Mouse (Mus musculus): Measurements from ENCODE around the gene Hoxa1. TPM values are rescaled to one million over a fixed set of nuclear protein-coding genes. Genes with fewer than 3 reads are reported as not detected.

Gene Hoxa1
- polyA plus RNA-seq, 1 experiment: not detected

GRCm38 (mm10) chr6:52202362-52203120 is 44.4 kb upstream of the Hoxa1 start:
- Histone ChIP-seq H3K4me3 (replicated peaks) (no peak overlapping the region), H3K27me3 (ENCODE audit: control insufficient read depth) (peaks cover 99% of the 10 kb centered on the region)
- TF ChIP-seq GATA1 (IDR thresholded peaks at IDR 0.05; ENCODE audit: low read length): no peak
- TF ChIP-seq TAL1 (IDR thresholded peaks at IDR 0.05; ENCODE audit: low read length): no peak

GRCm38 (mm10) chr6:52201269-52201668 is 43.2 kb upstream of the Hoxa1 start:
- Histone ChIP-seq H3K4me3 (replicated peaks) (no peak overlapping the region), H3K9me3 (ENCODE audit: control insufficient read depth, low read length) (no peaks in the 10 kb centered on the region), H3K27me3 (ENCODE audit: control insufficient read depth) (peaks cover 99% of the 10 kb centered on the region), H3K36me3 (ENCODE audit: control insufficient read depth) (no peaks in the 10 kb centered on the region), H3K4me1 (ENCODE audit: control insufficient read depth) (no peaks in the 10 kb centered on the region)
- TF ChIP-seq GATA1 (IDR thresholded peaks at IDR 0.05; ENCODE audit: low read length) (no peak), TAL1 (IDR thresholded peaks at IDR 0.05; ENCODE audit: low read length) (no peak)

More at GRCm38 (mm10) chr6:52202362-52203120, 44.4 kb upstream of the Hoxa1 start:
- Histone ChIP-seq H3K4me1 (ENCODE audit: control insufficient read depth) (no peaks in the 10 kb centered on the region), H3K9me3 (ENCODE audit: control insufficient read depth, low read length) (no peaks in the 10 kb centered on the region), H3K36me3 (ENCODE audit: control insufficient read depth) (no peaks in the 10 kb centered on the region)

- Histone ChIP-seq H3K36me3 (ENCODE audit: control insufficient read depth) (no peaks in the 10 kb centered on the region), H3K4me3 (replicated peaks) (no peak overlapping the region), H3K27me3 (ENCODE audit: control insufficient read depth) (peaks cover 99% of the 10 kb centered on the region), H3K4me1 (ENCODE audit: control insufficient read depth) (no peaks in the 10 kb centered on the region), H3K9me3 (ENCODE audit: control insufficient read depth, low read length) (no peaks in the 10 kb centered on the region)
- TF ChIP-seq TAL1 (IDR thresholded peaks at IDR 0.05; ENCODE audit: low read length) (no peak), GATA1 (IDR thresholded peaks at IDR 0.05; ENCODE audit: low read length) (no peak)
Observed at GRCm38 (mm10) chr6:52200751-52201250, 42.7 kb upstream of the Hoxa1 start.

- H3K27me3 ChIP-seq (ENCODE audit: control insufficient read depth): peaks cover 99% of the 10 kb centered on the region
- TF ChIP-seq TAL1 (IDR thresholded peaks at IDR 0.05; ENCODE audit: low read length) (no peak), GATA1 (IDR thresholded peaks at IDR 0.05; ENCODE audit: low read length) (no peak)
- no peaks in the 10 kb centered on the region for H3K4me1 ChIP-seq (ENCODE audit: control insufficient read depth)
- no peaks in the 10 kb centered on the region for H3K9me3 ChIP-seq (ENCODE audit: control insufficient read depth, low read length)
- no peak overlapping the region for H3K4me3 ChIP-seq (replicated peaks)
- no peaks in the 10 kb centered on the region for H3K36me3 ChIP-seq (ENCODE audit: control insufficient read depth)
Observed at GRCm38 (mm10) chr6:52200073-52200750, 42.1 kb upstream of the Hoxa1 start.

- peaks cover 99% of the 10 kb centered on the region for H3K27me3 ChIP-seq (ENCODE audit: control insufficient read depth)
Observed at GRCm38 (mm10) chr6:52197271-52197670, 39.2 kb upstream of the Hoxa1 start.

GRCm38 (mm10) chr6:52196811-52197210 is 38.7 kb upstream of the Hoxa1 start:
- Histone ChIP-seq H3K27me3 (ENCODE audit: control insufficient read depth) (peaks cover 99% of the 10 kb centered on the region), H3K9me3 (ENCODE audit: control insufficient read depth, low read length) (peaks cover 3% of the 10 kb centered on the region; the same call in 1 of the 2 replicates), H3K4me1 (ENCODE audit: control insufficient read depth) (peaks cover 3% of the 10 kb centered on the region), H3K4me3 (replicated peaks) (no peak overlapping the region), H3K36me3 (ENCODE audit: control insufficient read depth) (no peaks in the 10 kb centered on the region)
- TF ChIP-seq TAL1 (IDR thresholded peaks at IDR 0.05; ENCODE audit: low read length) (no peak), GATA1 (IDR thresholded peaks at IDR 0.05; ENCODE audit: low read length) (no peak)

More at GRCm38 (mm10) chr6:52197271-52197670, 39.2 kb upstream of the Hoxa1 start:
- TF ChIP-seq TAL1 (IDR thresholded peaks at IDR 0.05; ENCODE audit: low read length) (no peak), GATA1 (IDR thresholded peaks at IDR 0.05; ENCODE audit: low read length) (no peak)
- H3K4me3 ChIP-seq (replicated peaks): no peak overlapping the region
- H3K36me3 ChIP-seq (ENCODE audit: control insufficient read depth): no peaks in the 10 kb centered on the region
- no peaks in the 10 kb centered on the region for H3K4me1 ChIP-seq (ENCODE audit: control insufficient read depth)
- no peaks in the 10 kb centered on the region for H3K9me3 ChIP-seq (ENCODE audit: control insufficient read depth, low read length)

- peaks cover 3% of the 10 kb centered on the region; the same call in 1 of the 2 replicates for H3K9me3 ChIP-seq (ENCODE audit: control insufficient read depth, low read length)
- peaks cover 98% of the 10 kb centered on the region for H3K27me3 ChIP-seq (ENCODE audit: control insufficient read depth)
- no peak for TF ChIP-seq TAL1 (IDR thresholded peaks at IDR 0.05; ENCODE audit: low read length)
- no peak for TF ChIP-seq GATA1 (IDR thresholded peaks at IDR 0.05; ENCODE audit: low read length)
- H3K4me3 ChIP-seq (replicated peaks): no peak overlapping the region
- H3K4me1 ChIP-seq (ENCODE audit: control insufficient read depth): peaks cover 4% of the 10 kb centered on the region
- no peaks in the 10 kb centered on the region for H3K36me3 ChIP-seq (ENCODE audit: control insufficient read depth)
Observed at GRCm38 (mm10) chr6:52194690-52195089, 36.6 kb upstream of the Hoxa1 start.

- Histone ChIP-seq H3K36me3 (ENCODE audit: control insufficient read depth) (no peaks in the 10 kb centered on the region), H3K9me3 (ENCODE audit: control insufficient read depth, low read length) (peaks cover 3% of the 10 kb centered on the region; the same call in 1 of the 2 replicates), H3K27me3 (ENCODE audit: control insufficient read depth) (peaks cover 99% of the 10 kb centered on the region), H3K4me3 (replicated peaks) (peak overlapping the region; percentile 50), H3K4me1 (ENCODE audit: control insufficient read depth) (peaks cover 4% of the 10 kb centered on the region)
- TF ChIP-seq TAL1 (IDR thresholded peaks at IDR 0.05; ENCODE audit: low read length) (no peak), GATA1 (IDR thresholded peaks at IDR 0.05; ENCODE audit: low read length) (no peak)
Observed at GRCm38 (mm10) chr6:52191860-52192550, 33.9 kb upstream of the Hoxa1 start.

All from erythroblast, embryonic 14.5 days (primary cell).